In the genomic region with DNA sequence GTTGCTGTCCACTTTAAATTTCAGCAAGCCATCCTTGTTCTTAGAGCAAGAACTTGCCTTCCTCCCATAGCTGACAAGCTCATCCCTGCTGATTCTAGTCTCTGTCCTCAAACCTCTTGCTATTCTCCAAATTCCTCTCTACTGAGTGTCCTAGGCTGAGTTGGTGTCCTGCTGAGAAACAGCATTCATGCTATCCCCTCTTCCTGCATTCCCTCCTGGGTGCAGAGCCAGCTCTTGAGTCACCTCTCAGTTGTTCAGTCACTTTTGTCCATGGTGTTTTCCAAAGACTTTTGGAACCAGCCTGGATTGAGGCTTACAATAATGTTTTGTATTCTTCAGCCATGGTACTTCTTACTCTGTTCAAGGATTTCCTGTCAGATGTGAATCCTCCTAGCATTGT, we compare ENCODE assay signal across 23 mouse cellular contexts.
A peak's percentile ranks its signal among the peaks of the same experiment; 100 is the strongest.
DNase-seq lines count a peak whose midpoint lies in the region; ATAC-seq lines count a peak whose summit lies in the region.
"Had no signal": no experiment of that assay in that cellular context is flagged by ENCODE, and none has a peak within 500 bp of the region (broad histone marks: within the 10 kb centered on the region; RNA-seq: fewer than 3 reads in every experiment).

No protein-coding gene starts in this region.

- no peaks in the 10 kb centered on the region for H3K9me3 ChIP-seq in intestine, embryonic 14.5 days (ENCODE audit: control insufficient read depth, low read length)
- H3K9me3 ChIP-seq in intestine, embryonic 15.5 days: no peaks in the 10 kb centered on the region
- H3K9me3 ChIP-seq: embryonic facial prominence, embryonic 10.5 days; embryonic facial prominence, embryonic 12.5 days; forebrain, embryonic 10.5 days; forebrain, embryonic 12.5 days had no signal

- peak; percentile 39 for DNase-seq in intestine, embryonic 14.5 days (ENCODE audit: low spot score)
- peak; percentile 12 for DNase-seq in NIH3T3 (ENCODE audit: low read depth)
- peak; percentile 10 for DNase-seq in R1 (ENCODE audit: low read depth, low spot score)
- no peak for DNase-seq in frontal cortex, postnatal 14 days (ENCODE audit: low spot score in 2 of 2)
- DNase-seq in lung, postnatal 10 days: no peak
- no peak for DNase-seq in MN1 (ENCODE audit: low spot score)
- DNase-seq: adrenal gland, adult 8-10 months; adrenal gland, postnatal 14 days; adrenal gland, postnatal 36 days; cerebellum, adult 11-12 months; cerebellum, adult 2 months; cerebellum, adult 9-10 months; cerebellum, postnatal 10 days; cerebellum, postnatal 25 days had no signal

- ATAC-seq in intestine, embryonic 14.5 days (replicated peaks; ENCODE audit: low FRiP score, low TSS enrichment, low read depth): no peak
- ATAC-seq in intestine, embryonic 15.5 days: no peak
- ATAC-seq: activated CD4-positive, CD25-positive, alpha-beta regulatory T cell, adult 4 months; forebrain, embryonic 14.5 days; forebrain, embryonic 16.5 days had no signal

- no peaks in the 10 kb centered on the region for H3K36me3 ChIP-seq in intestine, embryonic 14.5 days (ENCODE audit: control insufficient read depth, insufficient read depth, low read length)
- no peaks in the 10 kb centered on the region for H3K36me3 ChIP-seq in intestine, embryonic 15.5 days
- H3K36me3 ChIP-seq: embryonic facial prominence, embryonic 10.5 days; embryonic facial prominence, embryonic 12.5 days; forebrain, embryonic 10.5 days; forebrain, embryonic 12.5 days had no signal

- no peak overlapping the region for H3K4me3 ChIP-seq in intestine, embryonic 14.5 days (ENCODE audit: low read depth, low read length)
- H3K4me3 ChIP-seq in intestine, embryonic 15.5 days (replicated peaks): no peak overlapping the region
- H3K4me3 ChIP-seq: embryonic facial prominence, embryonic 10.5 days; embryonic facial prominence, embryonic 12.5 days; erythroblast, embryonic 14.5 days; forebrain, embryonic 10.5 days; forebrain, embryonic 12.5 days had no signal

- H3K9ac ChIP-seq in intestine, embryonic 14.5 days (ENCODE audit: low read length): no peak overlapping the region
- H3K9ac ChIP-seq in intestine, embryonic 15.5 days: no peak overlapping the region
- H3K9ac ChIP-seq: embryonic facial prominence, embryonic 12.5 days; forebrain, embryonic 12.5 days had no signal

- no peaks in the 10 kb centered on the region for H3K27me3 ChIP-seq in intestine, embryonic 14.5 days (replicated peaks; ENCODE audit: control insufficient read depth, insufficient read depth, low read length)
- H3K27me3 ChIP-seq in intestine, embryonic 15.5 days (replicated peaks): no peaks in the 10 kb centered on the region
- H3K27me3 ChIP-seq: embryonic facial prominence, embryonic 12.5 days; forebrain, embryonic 12.5 days had no signal

- H3K27ac ChIP-seq in intestine, embryonic 14.5 days (ENCODE audit: low read depth): no peak overlapping the region
- H3K27ac ChIP-seq in intestine, embryonic 15.5 days: no peak overlapping the region
- H3K27ac ChIP-seq: embryonic facial prominence, embryonic 10.5 days; embryonic facial prominence, embryonic 12.5 days; forebrain, embryonic 10.5 days; forebrain, embryonic 12.5 days had no signal

- H3K4me1 ChIP-seq in intestine, embryonic 14.5 days (replicated peaks; ENCODE audit: control insufficient read depth, insufficient read depth, low read length): no peaks in the 10 kb centered on the region
- H3K4me1 ChIP-seq in intestine, embryonic 15.5 days (replicated peaks): no peaks in the 10 kb centered on the region
- H3K4me1 ChIP-seq: embryonic facial prominence, embryonic 10.5 days; embryonic facial prominence, embryonic 12.5 days; forebrain, embryonic 10.5 days; forebrain, embryonic 12.5 days had no signal

- no peak overlapping the region for H3K4me2 ChIP-seq in intestine, embryonic 14.5 days (ENCODE audit: low read length)
- no peak overlapping the region for H3K4me2 ChIP-seq in intestine, embryonic 15.5 days (replicated peaks)
- H3K4me2 ChIP-seq: embryonic facial prominence, embryonic 12.5 days; forebrain, embryonic 12.5 days had no signal

Comparison
In these comparisons a context has a peak if more than half of its experiments do, and no peak if none do; other contexts are left out.
1. DNase-seq: peak in intestine, embryonic 14.5 days (single experiment), NIH3T3 (single experiment) and R1 (single experiment); none in frontal cortex, postnatal 14 days (0 of 2), lung, postnatal 10 days (single experiment) and MN1 (single experiment).